Mouse (Mus musculus): Measurements from ENCODE around the gene Sox18.

Gene Sox18

GRCm38 (mm10) chr2:181680716-181681117 is 9.3 kb upstream of the Sox18 start:
- DNase-seq (ENCODE audit: inconsistent ontology term) = no peak

GRCm38 (mm10) chr2:181679951-181680715 is 8.7 kb upstream of the Sox18 start, which contains the start of gene Tcea2:
Gene Tcea2, plus strand, starts transcription at chr2:181680310.
- DNase-seq (ENCODE audit: inconsistent ontology term) = peak; percentile 88

DNA sequence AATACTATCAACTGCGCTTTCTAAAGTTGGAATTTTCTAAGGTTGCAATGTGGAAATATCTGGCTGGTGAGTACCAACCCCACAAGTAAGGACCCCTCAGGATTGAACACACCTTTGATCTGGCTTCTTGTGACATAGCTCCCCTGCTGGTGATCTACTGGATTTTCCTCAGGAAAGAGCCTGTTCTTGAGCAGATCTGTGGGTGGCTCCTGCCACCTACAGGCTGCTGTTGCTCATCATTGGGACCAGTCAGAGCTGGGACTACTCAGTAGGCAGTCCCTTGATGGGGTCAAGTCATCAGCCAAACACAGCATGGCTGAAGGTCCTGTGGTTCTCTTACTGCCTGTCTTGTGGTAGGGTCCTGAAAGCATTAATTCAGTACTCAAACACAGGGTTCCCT is 7.3 kb upstream of the Sox18 start:
- DNase-seq (ENCODE audit: inconsistent ontology term) = peak; percentile 73

- DNase-seq (ENCODE audit: inconsistent ontology term) = no peak
These were observed 6.3 kb upstream of the Sox18 start for GRCm38 (mm10) chr2:181677755-181678098.

DNA sequence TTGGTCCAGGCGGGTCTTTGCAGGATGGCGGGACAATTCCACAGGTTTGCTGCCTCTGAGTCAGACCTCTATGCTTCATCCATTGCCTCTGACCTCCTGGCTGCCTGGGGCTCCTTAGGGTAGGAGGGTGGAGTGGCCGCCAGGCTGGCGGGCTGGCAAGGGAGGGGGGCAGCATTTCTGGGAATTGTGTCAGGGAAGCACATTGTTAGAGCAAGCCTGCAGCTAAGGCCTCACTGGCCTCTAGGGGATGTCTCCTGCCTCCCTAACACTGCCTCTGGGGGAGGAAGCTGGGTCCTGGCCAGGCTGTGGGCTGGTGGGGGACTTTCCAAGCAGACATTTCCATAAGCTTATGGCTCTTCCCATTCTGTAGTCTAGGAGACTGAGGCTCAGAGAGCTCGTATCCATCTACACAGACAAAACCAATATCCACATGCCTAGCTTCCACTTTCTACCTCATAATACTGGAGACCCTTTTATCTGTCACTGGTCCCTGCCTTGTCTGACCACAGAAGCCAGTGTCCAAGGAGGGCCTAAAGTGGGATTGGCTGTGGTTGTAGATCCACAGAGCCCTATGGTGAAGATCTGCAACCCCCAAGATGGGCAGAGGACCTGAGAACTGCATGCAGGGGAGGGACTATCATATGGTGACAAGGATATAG is 5.8 kb upstream of the Sox18 start:
- DNase-seq (ENCODE audit: inconsistent ontology term) = peak; percentile 59

DNA sequence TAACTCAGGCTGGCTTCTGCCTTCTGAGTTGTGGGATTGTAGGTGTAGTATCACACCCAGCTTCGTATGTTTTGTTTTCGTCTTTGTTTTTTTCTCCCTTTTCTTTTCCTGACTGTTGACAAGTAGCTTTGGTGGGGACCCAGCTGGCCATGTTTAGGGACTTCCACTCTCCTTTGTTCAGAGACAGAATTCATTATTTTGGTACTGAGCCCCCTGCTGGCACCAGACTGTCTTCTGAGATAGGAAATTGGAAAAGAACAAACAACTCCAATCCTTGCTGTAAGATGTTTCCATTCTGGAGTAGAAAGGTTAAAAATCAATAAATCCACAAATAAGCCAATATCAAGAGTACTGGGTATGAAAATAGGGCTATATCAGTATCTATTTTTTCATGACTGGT is 5.0 kb upstream of the Sox18 start:
- peak; percentile 27 for DNase-seq (ENCODE audit: inconsistent ontology term)

DNA sequence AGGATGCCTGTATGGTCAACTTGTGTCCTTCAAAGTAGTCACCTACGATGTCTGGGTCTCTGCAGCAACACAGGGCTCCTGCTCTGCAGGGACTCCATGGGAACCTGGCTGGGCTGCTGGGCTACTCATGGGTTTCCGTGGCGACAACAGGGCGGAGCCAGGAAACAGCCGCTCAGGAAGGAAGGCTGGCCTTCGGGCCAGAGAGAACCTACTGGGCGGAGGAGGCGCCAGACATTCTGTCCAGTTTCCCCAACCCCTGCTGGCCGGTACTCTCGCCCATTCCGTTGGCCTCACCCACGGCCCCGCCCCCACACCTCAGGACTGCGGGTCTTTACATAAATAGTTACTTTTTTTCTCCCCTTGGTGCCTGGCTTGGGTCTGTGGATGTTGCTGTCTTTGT is 4.0 kb upstream of the Sox18 start:
- peak; percentile 79 for DNase-seq (ENCODE audit: inconsistent ontology term)

GRCm38 (mm10) chr2:181674934-181675333 is 3.5 kb upstream of the Sox18 start:
- DNase-seq (ENCODE audit: inconsistent ontology term) = no peak

DNA sequence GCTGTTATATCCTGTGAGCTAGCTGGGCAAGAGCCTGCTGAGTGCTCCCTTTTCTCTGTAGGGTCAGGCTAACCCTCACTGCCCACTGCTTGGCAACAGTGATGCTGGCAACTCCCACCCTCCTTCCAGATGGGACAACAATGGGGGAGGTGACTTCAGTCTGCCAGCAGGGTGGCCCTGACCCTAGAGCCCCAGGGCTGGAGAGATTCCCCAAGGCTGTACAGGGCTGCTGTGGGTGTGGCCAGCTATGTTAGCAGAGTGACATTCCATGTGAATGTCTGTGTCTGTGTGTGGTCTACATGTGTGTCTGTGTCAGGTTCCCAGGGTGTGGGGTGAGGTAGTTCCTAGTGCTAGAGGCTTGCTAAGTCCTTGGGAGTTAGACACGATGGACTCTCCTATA is 2.1 kb upstream of the Sox18 start:
- peak; percentile 35 for DNase-seq (ENCODE audit: inconsistent ontology term)

DNA sequence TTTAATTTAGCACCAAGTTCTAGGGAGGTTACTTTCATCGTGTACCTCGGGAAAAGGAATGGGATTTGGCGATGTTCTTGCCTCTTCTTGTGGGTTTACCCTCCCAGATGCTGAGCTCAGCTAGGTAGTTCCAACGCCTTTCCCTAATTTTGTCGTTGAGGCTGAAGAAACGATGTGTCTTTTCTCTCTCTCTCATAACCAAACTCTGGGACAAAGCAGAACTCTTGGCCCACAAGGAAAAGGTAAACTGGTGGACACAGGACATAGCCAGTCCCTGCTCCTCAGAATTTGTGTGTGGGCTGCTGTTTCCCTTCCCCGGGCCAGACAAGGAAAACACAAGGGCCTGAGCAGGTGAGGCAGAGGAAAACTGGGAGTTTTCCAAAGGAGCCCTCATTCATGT is 544 bp upstream of the Sox18 start:
- no peak for DNase-seq (ENCODE audit: inconsistent ontology term)

DNA sequence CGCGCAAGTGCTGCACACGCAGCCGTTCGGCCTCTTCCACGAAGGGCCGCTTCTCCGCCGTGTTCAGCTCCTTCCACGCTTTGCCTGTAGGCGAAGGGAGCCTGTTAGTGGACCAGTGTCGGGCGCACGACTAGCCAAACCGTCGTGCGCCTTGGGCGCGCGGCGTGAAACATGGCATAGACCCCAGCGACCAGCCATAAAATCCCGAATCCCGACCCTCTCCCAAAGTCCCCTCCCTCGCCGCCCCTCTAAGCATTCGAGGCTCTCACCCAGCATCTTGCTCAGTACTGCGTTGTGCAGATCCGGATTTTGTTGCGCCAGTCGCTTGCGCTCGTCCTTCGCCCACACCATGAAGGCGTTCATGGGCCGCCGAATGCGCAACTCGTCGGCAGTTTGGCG is 528 bp downstream of the Sox18 start:
- peak; percentile 36 for DNase-seq (ENCODE audit: inconsistent ontology term)

DNA sequence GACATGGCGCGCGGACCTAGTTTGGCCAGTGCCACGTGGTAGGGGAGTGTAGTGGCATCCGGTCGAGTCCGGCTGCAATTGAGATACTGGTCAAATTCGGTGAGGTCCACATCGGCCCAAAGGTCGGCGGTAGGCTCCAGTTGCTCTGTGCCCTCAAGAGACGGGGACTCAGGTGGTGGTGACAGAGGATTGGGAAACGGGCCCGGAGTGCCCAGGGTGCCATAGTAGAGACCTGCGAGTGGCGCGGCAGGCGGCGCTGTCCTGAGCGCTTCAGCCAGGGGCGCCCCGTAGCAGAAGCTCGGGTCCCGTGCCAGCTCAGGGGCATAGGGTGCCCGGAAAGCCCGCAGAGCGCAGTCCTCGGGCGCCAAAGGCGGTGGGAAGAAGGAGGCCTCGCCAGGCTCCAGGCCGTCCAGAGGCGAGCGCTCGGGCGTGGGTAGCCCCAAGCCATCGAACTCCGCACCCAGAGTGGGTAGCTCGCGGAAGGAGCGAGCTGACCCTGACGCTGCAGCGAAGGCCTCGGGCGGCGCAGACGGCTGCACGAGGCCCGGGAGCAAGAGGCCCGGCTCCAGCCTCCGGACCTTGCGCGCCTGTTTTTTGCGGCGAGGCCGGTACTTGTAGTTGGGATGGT is 1.0 kb downstream of the Sox18 start:
- no peak for DNase-seq (ENCODE audit: inconsistent ontology term)

GRCm38 (mm10) chr2:181663298-181663630 is 8.2 kb downstream of the Sox18 start:
- DNase-seq (ENCODE audit: inconsistent ontology term) = no peak

GRCm38 (mm10) chr2:181662620-181663297 is 8.7 kb downstream of the Sox18 start:
- no peak for DNase-seq (ENCODE audit: inconsistent ontology term)

GRCm38 (mm10) chr2:181659609-181660055 is 11.8 kb downstream of the Sox18 start:
- DNase-seq (ENCODE audit: inconsistent ontology term) = peak; percentile 64

DNA sequence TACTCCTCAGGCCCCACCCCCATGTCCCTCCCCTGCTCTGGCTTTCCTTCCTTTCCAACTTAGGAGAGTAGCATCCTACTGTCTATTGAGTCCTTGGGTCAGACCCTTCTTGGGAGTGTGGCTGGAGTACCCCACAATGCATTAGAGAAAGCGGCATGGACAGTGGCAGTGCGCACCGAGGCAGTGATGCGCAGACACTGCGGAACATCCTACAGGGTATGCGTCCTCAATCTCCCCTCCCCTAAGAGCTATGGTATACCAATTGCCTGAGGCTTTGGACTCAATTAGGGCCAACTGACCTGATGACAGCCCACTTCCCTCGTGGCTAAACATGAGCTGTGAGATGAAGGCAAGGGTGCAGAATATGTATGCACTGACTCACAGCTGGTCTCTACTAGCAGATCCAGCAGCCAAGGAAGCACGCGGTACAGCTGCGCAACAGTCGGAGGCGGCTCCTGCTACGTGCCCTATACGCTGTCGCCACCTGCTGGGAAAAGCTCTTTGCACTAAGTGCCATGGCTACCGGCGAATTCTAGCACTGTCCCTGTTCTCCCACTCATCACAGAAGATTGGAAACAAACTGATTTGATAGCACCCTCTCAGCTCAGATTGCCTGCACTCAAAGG is 12.4 kb downstream of the Sox18 start:
- DNase-seq (ENCODE audit: inconsistent ontology term) = no peak

- DNase-seq (ENCODE audit: inconsistent ontology term) = no peak
These were observed 12.9 kb downstream of the Sox18 start for GRCm38 (mm10) chr2:181658528-181658927.

- peak; percentile 61 for DNase-seq (ENCODE audit: inconsistent ontology term)
These were observed 14.0 kb downstream of the Sox18 start for GRCm38 (mm10) chr2:181657441-181657840.

DNA sequence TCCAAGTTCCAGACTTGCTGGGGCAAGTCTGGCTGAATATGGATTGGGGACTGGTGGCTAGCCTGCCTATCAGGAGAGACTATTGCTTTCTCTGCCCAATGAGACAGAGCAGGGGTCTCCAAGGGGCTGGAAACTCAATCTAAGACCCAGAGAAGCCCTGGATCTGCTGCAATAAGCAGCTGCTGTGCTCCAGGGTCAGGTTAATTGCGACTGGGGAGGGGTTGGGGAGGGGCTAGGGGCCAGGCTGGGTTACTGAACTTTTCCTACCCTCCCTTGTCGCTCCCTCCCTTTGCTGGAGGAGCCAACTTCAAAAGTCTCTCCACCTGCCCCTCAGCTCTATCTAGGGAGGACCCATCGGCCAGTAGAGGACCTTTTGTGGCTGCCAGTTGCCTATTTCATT is 14.7 kb downstream of the Sox18 start, which contains the start of gene Gm29797:
Gm29797 (plus strand) TSS at position 301 of the 400 bp plus-strand sequence.
- no peak for DNase-seq (ENCODE audit: inconsistent ontology term)

DNA sequence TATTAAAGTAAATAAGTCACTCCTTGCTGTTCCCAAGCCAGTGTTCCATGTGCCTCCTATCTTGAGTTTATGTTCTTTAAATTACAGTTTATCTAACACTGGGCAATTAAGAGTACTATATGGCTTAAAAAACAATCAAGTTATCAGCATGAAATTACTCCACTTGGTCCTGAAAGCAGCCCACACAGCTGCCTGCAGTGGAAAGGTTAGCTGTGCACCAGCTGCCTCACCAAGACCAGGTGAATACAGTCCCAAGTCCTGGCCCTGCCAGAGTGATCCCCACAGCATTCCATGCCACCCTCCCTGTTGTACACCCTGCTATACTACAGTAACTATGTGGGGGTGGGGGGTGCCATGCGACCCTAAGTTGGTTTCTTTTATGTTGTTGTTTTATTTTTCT is 17.9 kb downstream of the Sox18 start:
- no peak for DNase-seq (ENCODE audit: inconsistent ontology term)

DNA sequence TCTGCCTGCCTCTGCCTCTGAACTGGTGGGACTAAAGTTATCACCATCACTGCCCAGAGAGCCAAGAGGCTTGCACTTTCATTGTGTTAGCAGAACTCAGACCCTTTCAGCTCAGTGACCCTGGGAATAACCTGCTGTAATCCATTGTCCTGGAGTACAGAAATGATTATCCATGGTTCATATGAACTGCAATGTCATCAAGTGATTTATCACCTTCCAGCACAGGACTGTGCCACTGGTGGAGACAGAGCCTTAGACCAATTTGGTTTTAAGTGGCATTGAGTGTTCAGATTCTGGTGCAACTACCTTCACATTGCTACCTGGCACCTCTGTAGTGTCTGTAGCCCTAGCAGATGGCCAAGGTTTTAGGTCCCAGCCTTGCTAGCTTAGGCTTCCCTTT is 18.4 kb downstream of the Sox18 start:
- no peak for DNase-seq (ENCODE audit: inconsistent ontology term)

- no peak for DNase-seq (ENCODE audit: inconsistent ontology term)
These were observed 22.5 kb downstream of the Sox18 start for GRCm38 (mm10) chr2:181648926-181649325.
